Mouse (Mus musculus) heart, postnatal 0 days (tissue): ENCODE results near the gene Ebpl. TPM values are rescaled to one million over a fixed set of nuclear protein-coding genes. Genes with fewer than 3 reads are reported as not detected.
A peak's percentile ranks its signal among the peaks of the same experiment; 100 is the strongest.

Experiments
- ATAC-seq: fragments of 200-750 bp; cut with Nextera tagmentation; 2 replicates; pipeline ENCODE4 v1.8.0; 2017; ENCODE audit warnings: low read depth, moderate number of reproducible peaks, moderate library complexity; ENCODE audit not compliant: insufficient read depth
- DNase-seq: peaks from one replicate; pipeline ENCODE4 v3.0.0-alpha.2; 2016; ENCODE audit warnings: low spot score
- H3K27ac ChIP-seq: fragments of 300-500 bp; sonication (generic); 2 replicates; pipeline ENCODE4 v1.5.1; 2014; ENCODE audit warnings: low read depth, mild to moderate bottlenecking
- H3K27me3 ChIP-seq: fragments of 300-500 bp; sonication (generic); 2 replicates; pipeline ENCODE4 v1.6.1; 2014; ENCODE audit warnings: low read length, mixed read lengths; ENCODE audit not compliant: control insufficient read depth, insufficient read depth
- H3K36me3 ChIP-seq: fragments of 300-500 bp; sonication (generic); replicated peaks from 2 replicates; pipeline ENCODE4 v1.6.1; 2014; ENCODE audit warnings: low read length, mixed read lengths; ENCODE audit not compliant: control insufficient read depth, insufficient read depth
- H3K4me1 ChIP-seq: fragments of 300-500 bp; sonication (generic); 2 replicates; pipeline ENCODE4 v1.6.1; 2014; ENCODE audit warnings: antibody characterized with exemption; ENCODE audit not compliant: control insufficient read depth, insufficient read depth
- H3K4me2 ChIP-seq: fragments of 300-500 bp; sonication (generic); 2 replicates; pipeline ENCODE4 v1.6.1; 2014; ENCODE audit warnings: low read depth, mild to moderate bottlenecking, low read length, moderate library complexity
- H3K4me3 ChIP-seq: fragments of 300-500 bp; sonication (generic); 2 replicates; pipeline ENCODE4 v1.5.1; 2014; ENCODE audit warnings: low read depth, low read length
- H3K9ac ChIP-seq: fragments of 300-500 bp; sonication (generic); replicated peaks from 2 replicates; pipeline ENCODE4 v1.6.1; 2014; ENCODE audit warnings: low read depth, low read length, mixed read lengths
- H3K9me3 ChIP-seq: fragments of 300-500 bp; sonication (generic); replicated peaks from 2 replicates; pipeline ENCODE4 v1.6.1; 2016; ENCODE audit warnings: low read length; ENCODE audit not compliant: control insufficient read depth
- CTCF ChIP-seq: IDR thresholded peaks from 2 replicates; pipeline ENCODE4 v1.5.1; 2016; ENCODE audit warnings: antibody characterized with exemption, control low read depth, low read depth
- EP300 ChIP-seq: IDR thresholded peaks from 2 replicates; pipeline ENCODE4 v1.6.1; 2016; ENCODE audit warnings: antibody characterized with exemption, low read depth
- WGBS: fragments of 180-500 bp; shearing (Covaris S2); extraction: QIAGEN DNeasy Blood & Tissue Kit; methylation state at CpG from one replicate; pipeline ENCODE4 v1.1.7; 2014; 5-methylcytosine and 5-hydroxymethylcytosine counted together
- polyA plus RNA-seq: library from polyadenylated mRNA; unstranded; fragments of >200 nt; fragmentation: Nextera tagmentation; extraction: Ambion mirVana; gene quantifications from 2 replicates; pipeline ENCODE4 v1.2.1, GENCODE M21; 2015
- total RNA-seq: library from RNA; depleted of rRNA; stranded (reverse); fragments of >200 nt; gene quantifications from 2 replicates; pipeline ENCODE4 v1.2.3, GENCODE M21; 2014; ENCODE audit warnings: low replicate concordance; rRNA removed

The Ebpl gene
- total RNA-seq (0.38 and 0.46 TPM in 2 replicates), polyA plus RNA-seq (2.9 and 3.4 TPM in 2 replicates)

DNA sequence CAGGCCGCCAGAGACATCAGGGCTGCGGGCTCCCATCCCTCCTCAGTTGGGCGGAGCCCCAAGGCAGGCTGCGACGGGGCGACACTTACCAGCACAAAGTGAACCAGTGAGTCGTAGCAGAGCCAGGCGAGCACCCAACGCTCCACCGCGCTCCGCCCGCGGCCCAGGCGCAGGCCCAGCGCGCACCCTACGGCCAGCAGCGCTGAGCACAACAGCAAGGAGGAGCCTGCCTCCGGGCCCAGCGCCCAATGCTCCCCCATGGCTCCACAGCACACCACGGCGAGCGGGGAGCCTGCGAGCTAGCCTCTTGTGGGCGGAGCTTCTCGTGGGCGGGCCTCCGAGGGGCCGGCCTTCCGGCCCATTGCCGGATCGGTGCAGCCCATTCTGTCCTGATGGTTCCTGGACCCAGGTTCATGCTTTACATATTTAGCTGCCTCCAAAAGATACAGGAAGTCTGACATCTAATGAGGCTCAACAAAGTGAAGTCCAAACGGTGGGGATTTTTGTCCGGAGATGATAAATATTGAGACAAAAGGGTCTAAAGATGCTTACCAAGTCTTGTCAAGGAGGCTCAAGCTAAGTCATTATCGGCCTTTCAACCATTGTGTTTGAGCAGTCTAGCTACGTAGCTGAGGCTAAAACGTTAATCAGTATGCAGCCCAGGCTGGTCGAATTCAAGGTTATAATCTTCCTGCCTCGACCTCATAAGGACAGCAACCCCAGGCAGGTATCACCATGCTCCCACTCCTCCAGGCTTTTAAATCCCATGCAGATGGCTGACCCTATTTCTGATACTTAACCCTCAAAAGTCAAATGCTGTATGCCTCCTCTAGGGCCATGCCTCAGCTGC lies at the start of gene Ebpl:
Gene Ebpl (minus strand): TSS at position 309 of the 850 bp plus-strand sequence.
- Histone ChIP-seq H3K27me3 (no peaks in the 10 kb centered on the region), H3K9me3 (no peaks in the 10 kb centered on the region), H3K27ac (peak within 1 kb of the TSS; percentile 74), H3K36me3 (no peaks in the 10 kb centered on the region; the same call in 1 of the 2 replicates), H3K9ac (peak within 1 kb of the TSS; percentile 68), H3K4me2 (peak within 1 kb of the TSS; percentile 84), H3K4me1 (no peaks in the 10 kb centered on the region), H3K4me3 (peak within 1 kb of the TSS; percentile 72)
- WGBS: 1% methylated on average over 40 of the region's 40 CpGs
- DNase-seq: peak; percentile 66
- ATAC-seq: peak; percentile 96
- TF ChIP-seq EP300: no peak
- TF ChIP-seq CTCF: 0 out of 2 replicates have a peak, but pooled peaks have one; percentile 13

DNA sequence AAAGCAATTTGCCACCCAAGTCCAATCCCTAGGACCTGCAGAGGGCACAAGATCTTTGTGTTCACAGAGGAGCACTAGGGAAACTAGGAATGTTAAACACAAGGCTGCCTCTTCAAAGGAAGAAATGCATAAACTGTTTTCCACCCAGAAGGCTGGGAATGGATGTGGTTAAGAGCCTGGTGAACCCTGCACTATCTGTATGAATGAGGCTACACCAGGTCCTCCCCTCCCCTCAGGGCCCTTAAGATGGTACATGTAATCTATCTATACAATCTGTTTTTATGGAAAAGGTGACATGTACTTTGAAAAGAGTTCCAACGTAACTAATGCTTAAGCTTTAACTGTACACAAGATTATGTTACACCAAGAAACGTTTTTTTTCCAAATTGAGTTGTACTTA lies 49.8 kb upstream of the Ebpl start:
- Histone ChIP-seq H3K4me2 (no peak overlapping the region), H3K27me3 (no peaks in the 10 kb centered on the region), H3K36me3 (no peaks in the 10 kb centered on the region), H3K27ac (no peak overlapping the region), H3K9me3 (no peaks in the 10 kb centered on the region), H3K4me3 (no peak overlapping the region), H3K4me1 (peaks cover 12% of the 10 kb centered on the region; the same call in 1 of the 2 replicates), H3K9ac (no peak overlapping the region)
- no peak for TF ChIP-seq EP300
- TF ChIP-seq CTCF: no peak
- no peak for ATAC-seq
- 51% methylated on average over 2 of the region's 2 CpGs for WGBS
- DNase-seq: no peak

DNA sequence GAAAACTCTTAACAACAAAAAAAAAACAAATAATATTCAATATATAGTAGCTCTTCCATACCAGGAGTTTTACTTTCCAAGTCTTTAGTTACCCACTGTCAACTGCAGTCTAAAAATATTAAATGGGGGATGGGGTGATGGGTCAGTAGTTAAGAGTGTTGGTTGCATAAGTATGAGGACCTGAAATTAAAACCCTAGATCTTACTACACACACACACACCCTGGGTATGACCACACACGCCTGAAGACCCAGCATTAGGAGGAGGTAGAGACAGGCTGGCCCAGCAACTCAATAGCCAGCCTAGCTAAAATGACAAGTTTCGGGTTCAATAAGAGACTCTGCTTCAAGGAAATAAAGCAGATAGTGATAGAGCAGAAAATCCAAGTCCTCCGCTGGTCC lies 46.8 kb upstream of the Ebpl start:
- ATAC-seq (no peak), DNase-seq (no peak)
- 95% methylated on average over 3 of the region's 3 CpGs for WGBS
- no peak overlapping the region for H3K4me3 ChIP-seq
- peaks cover 4% of the 10 kb centered on the region; the same call in 1 of the 2 replicates for H3K36me3 ChIP-seq
- no peaks in the 10 kb centered on the region for H3K27me3 ChIP-seq
- TF ChIP-seq EP300 (no peak), CTCF (no peak)
- H3K9me3 ChIP-seq: no peaks in the 10 kb centered on the region
- H3K9ac ChIP-seq: no peak overlapping the region
- H3K4me1 ChIP-seq: 0 out of 2 replicates have a peak, but pooled peaks cover 5% of the 10 kb centered on the region
- H3K27ac ChIP-seq: no peak overlapping the region
- no peak overlapping the region for H3K4me2 ChIP-seq

DNA sequence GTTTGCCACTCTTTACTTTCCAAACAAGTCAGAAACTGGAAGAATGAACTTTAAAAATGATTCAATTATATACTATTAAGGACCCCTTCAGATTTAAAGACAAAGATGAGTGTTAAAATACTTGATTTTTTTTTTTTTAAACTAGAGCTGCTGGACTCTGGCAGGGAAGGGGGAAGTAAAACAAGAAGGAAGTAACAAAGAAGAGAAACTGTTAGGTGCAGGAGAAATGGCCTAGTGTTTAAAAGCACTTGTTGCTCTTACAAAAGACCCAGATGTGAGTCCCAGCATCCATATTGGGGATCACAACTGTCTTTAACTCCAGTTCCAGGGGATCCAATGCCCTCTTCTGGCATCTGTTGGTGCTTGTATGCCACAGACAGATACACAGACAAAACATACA lies 45.5 kb upstream of the Ebpl start:
- no peak overlapping the region for H3K27ac ChIP-seq
- ATAC-seq (no peak), DNase-seq (no peak)
- TF ChIP-seq CTCF (no peak), EP300 (no peak)
- peaks cover 8% of the 10 kb centered on the region; the same call in 1 of the 2 replicates for H3K36me3 ChIP-seq
- no peaks in the 10 kb centered on the region for H3K4me1 ChIP-seq
- H3K9me3 ChIP-seq: no peaks in the 10 kb centered on the region
- no peaks in the 10 kb centered on the region for H3K27me3 ChIP-seq
- H3K4me3 ChIP-seq: no peak overlapping the region
- no peak overlapping the region for H3K4me2 ChIP-seq
- no peak overlapping the region for H3K9ac ChIP-seq

DNA sequence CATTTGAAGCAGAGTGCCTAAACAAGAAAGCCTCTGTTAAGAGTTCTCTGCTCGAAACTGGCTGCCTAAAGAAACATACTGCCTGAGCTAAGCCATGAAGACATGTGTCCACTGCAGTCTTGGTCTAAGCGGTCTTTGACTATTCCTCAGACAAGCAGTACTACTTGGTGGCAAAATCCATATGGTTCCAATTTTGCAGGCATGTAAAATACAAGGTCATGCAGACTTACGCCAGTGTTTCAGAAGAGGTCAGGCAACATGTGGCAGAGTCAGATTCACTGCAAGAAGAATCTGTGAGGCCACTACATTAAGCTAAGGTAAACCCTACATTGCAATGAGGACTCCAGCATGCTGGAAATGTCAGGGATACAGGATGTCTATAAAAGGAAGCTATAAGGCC lies 44.7 kb upstream of the Ebpl start:
- Histone ChIP-seq H3K4me1 (no peaks in the 10 kb centered on the region), H3K9ac (no peak overlapping the region), H3K27ac (no peak overlapping the region), H3K9me3 (no peaks in the 10 kb centered on the region), H3K36me3 (peaks cover 12% of the 10 kb centered on the region), H3K27me3 (no peaks in the 10 kb centered on the region), H3K4me3 (no peak overlapping the region), H3K4me2 (no peak overlapping the region)
- ATAC-seq: no peak
- TF ChIP-seq EP300 (no peak), CTCF (no peak)
- no peak for DNase-seq
- WGBS: 95% methylated on average over 3 of the region's 3 CpGs
